Mouse (Mus musculus) midbrain, embryonic 12.5 days (tissue): ENCODE measurements at regions not wholly inside any gene's neighbourhood (a gene's known extent, or its start where the extent isn't known, plus 50 kb on each side); places are given as distances from the start of the nearest gene placed in this dataset.

Experiments used
- ATAC-seq: fragments of 200-750 bp; cut with Nextera tagmentation; 2 replicates; pipeline ENCODE4 v1.8.0; 2017; ENCODE audit warnings: low read depth, moderate TSS enrichment, moderate library complexity; ENCODE audit not compliant: low FRiP score
- H3K27ac ChIP-seq: fragments of 300-500 bp; sonication (generic); replicated peaks from 2 replicates; pipeline ENCODE4 v1.5.1; 2016; ENCODE audit warnings: mild to moderate bottlenecking
- H3K27me3 ChIP-seq: fragments of 300-500 bp; sonication (generic); 2 replicates; pipeline ENCODE4 v1.6.1; 2016; ENCODE audit warnings: mild to moderate bottlenecking
- H3K36me3 ChIP-seq: fragments of 300-500 bp; sonication (generic); 2 replicates; pipeline ENCODE4 v1.6.1; 2016
- H3K4me1 ChIP-seq: fragments of 300-500 bp; sonication (generic); 2 replicates; pipeline ENCODE4 v1.6.1; 2016
- H3K4me2 ChIP-seq: fragments of 300-500 bp; sonication (generic); replicated peaks from 2 replicates; pipeline ENCODE4 v1.6.1; 2016; ENCODE audit warnings: mild to moderate bottlenecking, moderate library complexity
- H3K4me3 ChIP-seq: fragments of 300-500 bp; sonication (generic); 2 replicates; pipeline ENCODE4 v1.5.1; 2016; ENCODE audit warnings: mild to moderate bottlenecking
- H3K9ac ChIP-seq: fragments of 300-500 bp; sonication (generic); replicated peaks from 2 replicates; pipeline ENCODE4 v1.6.1; 2016; ENCODE audit warnings: mild to moderate bottlenecking, moderate library complexity
- H3K9me3 ChIP-seq: fragments of 300-500 bp; sonication (generic); 2 replicates; pipeline ENCODE4 v1.6.1; 2016; ENCODE audit warnings: mild to moderate bottlenecking
- WGBS: fragments of 180-500 bp; shearing (Covaris S2); methylation state at CpG from one replicate; pipeline ENCODE4 v1.1.7; 2016; 5-methylcytosine and 5-hydroxymethylcytosine counted together

DNA sequence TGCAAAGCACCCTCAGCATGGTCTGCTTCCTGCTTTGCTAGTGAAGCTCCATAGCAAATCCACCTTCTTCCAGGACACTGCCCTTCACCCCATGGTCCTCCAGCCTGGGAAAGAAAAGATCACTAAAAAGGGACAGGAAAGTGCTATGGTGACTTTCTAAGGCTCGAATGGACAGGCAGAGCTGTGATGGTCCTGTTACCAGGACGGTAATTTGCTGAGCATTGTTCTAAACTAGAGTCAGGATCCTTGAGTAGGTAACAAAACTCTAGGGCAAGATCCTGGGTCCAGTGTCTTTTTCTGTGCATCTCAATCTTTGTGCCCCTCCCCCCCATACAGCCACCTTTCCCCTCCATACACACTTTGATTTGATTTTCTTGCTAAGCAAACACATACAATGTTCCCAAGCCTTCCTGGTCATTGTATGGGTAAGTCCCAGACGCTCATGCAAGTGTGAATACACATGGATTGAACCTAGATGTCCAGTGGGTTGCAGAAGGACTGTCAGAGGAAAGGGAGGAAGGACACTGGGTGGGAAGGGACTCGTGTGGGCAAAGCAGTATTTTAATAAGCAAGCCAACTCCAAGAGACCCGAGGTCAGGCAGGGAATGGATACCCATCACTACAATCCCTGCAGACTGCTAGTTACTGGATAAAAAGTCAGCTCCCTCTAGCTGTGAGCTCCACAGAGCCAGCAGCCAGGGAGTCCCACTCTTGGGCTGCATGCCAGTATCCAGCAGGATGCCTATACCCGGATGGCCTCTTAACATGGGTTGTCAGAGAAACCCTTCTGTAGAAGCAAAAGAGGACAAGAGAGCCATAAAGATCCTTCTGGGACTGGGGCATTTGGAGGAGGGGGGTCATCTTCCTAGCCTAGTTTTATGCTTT is 186.9 kb downstream of the Zfp36l1 start:
- no peak for ATAC-seq
- Histone ChIP-seq H3K4me1 (peaks cover 76% of the 10 kb centered on the region), H3K9ac (peak overlapping the region; percentile 44), H3K4me2 (peak overlapping the region; percentile 39), H3K4me3 (peak overlapping the region; percentile 23; the same call in 1 of the 2 replicates), H3K9me3 (no peaks in the 10 kb centered on the region), H3K27me3 (no peaks in the 10 kb centered on the region), H3K27ac (peak overlapping the region; percentile 98), H3K36me3 (no peaks in the 10 kb centered on the region)
- WGBS = 8% methylated on average over 6 of the region's 6 CpGs

DNA sequence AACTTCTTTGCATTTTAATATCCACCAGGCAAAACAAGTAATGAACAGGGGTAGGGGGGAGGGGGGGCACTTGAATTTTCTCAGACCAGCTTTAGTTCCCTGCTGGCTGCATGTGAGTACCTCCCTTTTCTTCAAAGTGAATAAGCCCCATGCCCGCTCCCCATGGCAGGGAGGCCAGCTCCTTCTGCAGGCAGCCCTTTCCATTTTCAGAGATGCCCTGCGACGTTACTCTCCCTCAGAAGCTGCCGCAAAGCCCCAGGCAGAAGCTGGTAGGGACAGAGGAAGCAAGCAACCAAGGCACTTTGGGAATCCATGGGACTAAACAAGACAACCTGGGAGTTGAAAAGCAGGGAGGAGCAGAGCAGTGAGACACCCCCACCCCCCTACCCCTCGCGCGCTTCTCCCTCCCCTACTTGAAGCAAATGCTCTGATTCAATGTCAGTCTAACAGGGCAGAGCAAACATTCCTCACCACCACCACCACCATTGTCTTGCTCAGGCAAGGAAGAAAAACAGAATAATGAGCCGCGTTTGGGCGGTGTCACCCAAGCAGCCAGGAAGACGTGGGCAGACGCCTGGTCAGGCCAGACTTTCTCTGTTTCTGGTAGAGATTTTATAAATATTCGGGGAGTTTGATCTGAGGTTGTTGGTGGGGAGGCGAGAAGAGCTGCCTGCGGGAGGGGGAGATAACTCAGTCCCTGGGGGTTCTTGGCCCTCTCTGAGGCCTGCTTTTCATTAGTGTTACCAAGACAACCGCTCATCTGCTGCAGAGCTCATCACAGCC is 187.7 kb downstream of the Zfp36l1 start:
- H3K4me1 ChIP-seq = peaks cover 74% of the 10 kb centered on the region
- no peaks in the 10 kb centered on the region for H3K27me3 ChIP-seq
- ATAC-seq = peak; percentile 89
- H3K4me3 ChIP-seq = peak overlapping the region; percentile 23; the same call in 1 of the 2 replicates
- H3K9ac ChIP-seq = peak overlapping the region; percentile 44
- peak overlapping the region; percentile 39 for H3K4me2 ChIP-seq
- 1% methylated on average over 16 of the region's 16 CpGs for WGBS
- H3K9me3 ChIP-seq = no peaks in the 10 kb centered on the region
- H3K36me3 ChIP-seq = no peaks in the 10 kb centered on the region
- H3K27ac ChIP-seq = peak overlapping the region; percentile 98

DNA sequence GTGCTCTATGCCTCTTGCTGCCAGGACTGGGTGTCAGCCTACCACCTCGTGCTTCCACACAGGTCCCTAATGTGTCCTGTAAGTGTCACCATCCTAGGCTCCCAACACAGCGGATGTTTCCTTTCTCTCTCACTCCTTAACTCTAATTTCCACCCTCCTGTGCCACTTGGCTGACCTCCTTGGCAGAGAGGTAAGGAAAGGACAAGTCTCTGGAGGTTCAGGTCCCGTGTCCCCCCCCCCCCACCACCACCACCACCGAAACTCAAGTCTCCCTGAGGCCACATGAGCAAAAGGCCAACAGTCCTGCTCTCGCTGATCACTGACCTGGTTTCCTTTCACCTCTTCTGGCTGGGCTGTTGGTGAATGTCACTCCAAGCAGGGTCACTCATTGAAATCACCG is 189.0 kb downstream of the Zfp36l1 start:
- Histone ChIP-seq H3K4me1 (peaks cover 70% of the 10 kb centered on the region), H3K4me2 (no peak overlapping the region), H3K4me3 (no peak overlapping the region), H3K27ac (peak overlapping the region; percentile 98), H3K36me3 (no peaks in the 10 kb centered on the region), H3K9ac (no peak overlapping the region), H3K27me3 (no peaks in the 10 kb centered on the region), H3K9me3 (no peaks in the 10 kb centered on the region)
- 79% methylated on average over 6 of the region's 6 CpGs for WGBS
- no peak for ATAC-seq

DNA sequence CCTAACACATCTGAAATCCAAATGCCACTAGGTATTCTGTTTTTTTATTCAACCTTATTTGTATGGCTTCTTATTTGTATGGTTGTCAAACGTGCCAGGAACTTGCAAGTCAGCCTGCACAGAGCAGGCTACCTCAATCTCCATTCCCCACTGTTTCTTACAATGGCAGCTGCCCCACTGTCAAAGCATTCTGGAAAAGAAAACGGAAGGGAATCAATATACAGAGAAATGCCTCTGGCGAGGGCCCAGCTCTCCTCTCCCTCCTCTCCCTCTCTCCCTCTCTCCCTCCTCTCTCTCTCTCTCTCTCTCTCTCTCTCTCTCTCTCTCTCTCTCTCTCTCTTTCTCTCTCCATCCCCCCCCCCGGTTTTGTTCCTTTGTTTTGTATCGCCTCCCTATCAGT is 191.0 kb downstream of the Zfp36l1 start:
- Histone ChIP-seq H3K9ac (no peak overlapping the region), H3K4me3 (no peak overlapping the region), H3K4me2 (no peak overlapping the region), H3K36me3 (no peaks in the 10 kb centered on the region), H3K27me3 (no peaks in the 10 kb centered on the region), H3K4me1 (peaks cover 56% of the 10 kb centered on the region), H3K27ac (peak overlapping the region; percentile 68), H3K9me3 (no peaks in the 10 kb centered on the region)
- no peak for ATAC-seq
- WGBS = 25% methylated on average over 5 of the region's 5 CpGs

DNA sequence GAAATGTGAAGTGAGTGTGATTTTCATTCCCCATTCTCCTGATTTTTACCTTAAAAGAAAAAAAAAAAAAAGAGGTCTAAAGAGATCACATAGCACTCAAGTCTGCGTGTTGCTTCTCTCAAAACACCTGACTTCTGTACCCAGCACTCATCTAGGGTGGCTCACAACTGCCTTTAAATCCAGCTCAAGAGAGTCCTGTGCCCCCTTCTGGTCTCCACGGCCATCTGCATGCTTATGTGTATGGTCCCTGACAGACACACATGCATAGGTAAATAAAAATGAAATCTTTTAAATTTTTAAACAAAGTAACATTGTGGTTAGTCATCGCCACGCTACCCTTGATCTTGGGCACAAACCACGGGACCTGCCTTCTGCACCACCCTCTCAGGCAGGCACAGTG is 193.8 kb downstream of the Zfp36l1 start:
- H3K27me3 ChIP-seq = no peaks in the 10 kb centered on the region
- no peak overlapping the region for H3K9ac ChIP-seq
- no peak overlapping the region for H3K4me3 ChIP-seq
- no peak overlapping the region for H3K4me2 ChIP-seq
- WGBS = 87% methylated on average over 5 of the region's 5 CpGs
- H3K27ac ChIP-seq = no peak overlapping the region
- H3K9me3 ChIP-seq = no peaks in the 10 kb centered on the region
- ATAC-seq = no peak
- H3K36me3 ChIP-seq = no peaks in the 10 kb centered on the region
- H3K4me1 ChIP-seq = peaks cover 28% of the 10 kb centered on the region

DNA sequence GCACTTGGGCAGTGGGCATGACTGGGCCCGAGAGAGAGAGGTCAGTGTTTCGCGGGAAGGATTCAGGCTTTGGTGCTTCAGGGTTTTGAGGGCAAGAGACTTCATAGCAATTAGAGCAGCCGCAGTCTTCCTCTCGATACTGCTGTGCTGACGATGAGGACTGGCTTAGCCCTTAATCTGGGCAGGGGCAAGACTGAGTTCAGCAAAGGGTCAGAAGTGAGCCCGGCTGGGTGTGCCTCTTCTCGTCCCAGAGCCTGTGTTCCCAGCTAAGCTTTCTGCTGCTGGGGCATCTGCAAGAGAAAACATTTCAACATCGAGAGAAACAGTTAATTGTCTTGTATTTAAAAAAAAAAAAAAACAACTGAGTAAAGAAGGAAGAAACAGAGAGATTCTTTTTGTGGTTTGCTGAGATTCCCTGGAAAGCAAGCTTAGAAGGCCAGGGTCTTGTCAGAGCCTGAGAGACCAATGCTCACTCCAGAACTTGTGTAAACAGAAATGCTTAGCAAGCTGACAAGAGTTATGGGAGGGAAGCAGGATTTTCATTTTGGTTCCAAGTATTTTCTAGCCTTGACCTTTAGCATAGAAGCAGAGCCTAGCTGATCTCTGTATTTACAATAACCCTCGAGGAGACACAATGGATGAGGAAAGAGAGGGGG is 195.1 kb downstream of the Zfp36l1 start:
- 38% methylated on average over 10 of the region's 10 CpGs for WGBS
- no peak overlapping the region for H3K4me3 ChIP-seq
- H3K4me1 ChIP-seq = peaks cover 27% of the 10 kb centered on the region

DNA sequence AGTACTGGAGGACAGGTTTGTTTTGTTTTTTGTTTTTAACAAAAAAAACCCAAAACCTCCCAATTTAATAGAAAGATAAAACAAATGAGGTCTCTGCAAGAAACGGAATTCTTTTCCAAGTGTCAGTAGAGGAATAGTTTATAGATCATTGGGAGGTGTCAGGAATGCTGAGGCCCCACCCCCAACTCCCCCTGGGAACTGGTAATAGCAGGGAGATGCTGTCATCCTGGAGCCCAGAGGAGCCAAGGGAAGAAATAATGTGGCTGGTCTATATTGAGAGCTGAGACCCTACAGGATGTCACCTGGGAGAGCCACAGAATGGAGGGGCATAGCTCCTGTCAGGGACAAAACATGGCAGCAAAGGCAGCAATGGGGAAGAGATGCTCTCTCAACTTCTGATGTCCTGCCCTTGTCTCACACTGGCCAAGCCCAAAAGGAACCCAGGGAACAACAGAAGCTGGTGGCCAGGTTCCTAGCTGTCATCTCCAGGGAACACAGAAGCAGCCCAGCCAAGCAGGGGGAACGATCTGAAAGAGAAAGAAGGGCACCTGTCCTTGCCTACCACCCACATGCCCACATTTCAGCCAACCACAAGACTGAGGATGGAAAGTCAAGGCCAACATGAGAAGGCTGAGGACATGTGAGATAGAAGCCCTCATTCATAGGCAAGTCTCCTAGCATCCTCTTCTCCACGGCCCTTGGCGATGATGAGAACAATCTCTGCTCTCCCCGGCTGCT is 195.7 kb downstream of the Zfp36l1 start:
- ATAC-seq = no peak
- Histone ChIP-seq H3K9ac (no peak overlapping the region), H3K9me3 (no peaks in the 10 kb centered on the region), H3K4me3 (no peak overlapping the region), H3K4me2 (no peak overlapping the region), H3K27me3 (no peaks in the 10 kb centered on the region), H3K4me1 (peaks cover 22% of the 10 kb centered on the region), H3K27ac (0 out of 2 replicates have a peak overlapping the region, but pooled peaks have one; percentile 10), H3K36me3 (no peaks in the 10 kb centered on the region)
- WGBS = 83% methylated on average over 5 of the region's 5 CpGs

More for the DNA sequence above, 195.1 kb downstream of the Zfp36l1 start:
- Histone ChIP-seq H3K4me2 (no peak overlapping the region), H3K9ac (no peak overlapping the region), H3K9me3 (no peaks in the 10 kb centered on the region), H3K27ac (no peak overlapping the region), H3K36me3 (no peaks in the 10 kb centered on the region), H3K27me3 (no peaks in the 10 kb centered on the region)
- no peak for ATAC-seq

DNA sequence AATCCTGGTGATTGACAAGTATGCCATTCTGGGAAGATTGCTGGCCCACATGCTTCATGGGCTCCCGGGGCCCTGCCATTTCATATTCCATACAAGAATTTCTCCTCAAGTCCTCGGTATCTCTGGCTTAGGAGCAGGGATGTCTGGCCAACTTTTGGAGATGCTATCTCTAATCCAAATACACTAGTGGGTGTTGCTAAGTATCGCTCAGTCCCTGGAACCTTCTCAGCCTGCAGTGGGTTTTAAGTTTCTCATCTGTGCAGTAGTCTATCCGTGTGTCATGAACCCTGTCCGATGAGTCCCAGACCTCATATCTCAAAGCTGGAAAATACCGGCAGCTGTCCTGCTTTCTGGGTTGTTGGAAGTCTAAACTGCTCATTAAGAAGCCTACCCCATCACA is 198.9 kb downstream of the Zfp36l1 start:
- no peak overlapping the region for H3K4me3 ChIP-seq
- no peak overlapping the region for H3K27ac ChIP-seq
- H3K4me2 ChIP-seq = no peak overlapping the region
- H3K27me3 ChIP-seq = no peaks in the 10 kb centered on the region
- WGBS = 85% methylated on average over 6 of the region's 6 CpGs
- no peaks in the 10 kb centered on the region for H3K9me3 ChIP-seq
- H3K9ac ChIP-seq = no peak overlapping the region
- H3K4me1 ChIP-seq = peaks cover 29% of the 10 kb centered on the region
- H3K36me3 ChIP-seq = no peaks in the 10 kb centered on the region
- ATAC-seq = no peak

DNA sequence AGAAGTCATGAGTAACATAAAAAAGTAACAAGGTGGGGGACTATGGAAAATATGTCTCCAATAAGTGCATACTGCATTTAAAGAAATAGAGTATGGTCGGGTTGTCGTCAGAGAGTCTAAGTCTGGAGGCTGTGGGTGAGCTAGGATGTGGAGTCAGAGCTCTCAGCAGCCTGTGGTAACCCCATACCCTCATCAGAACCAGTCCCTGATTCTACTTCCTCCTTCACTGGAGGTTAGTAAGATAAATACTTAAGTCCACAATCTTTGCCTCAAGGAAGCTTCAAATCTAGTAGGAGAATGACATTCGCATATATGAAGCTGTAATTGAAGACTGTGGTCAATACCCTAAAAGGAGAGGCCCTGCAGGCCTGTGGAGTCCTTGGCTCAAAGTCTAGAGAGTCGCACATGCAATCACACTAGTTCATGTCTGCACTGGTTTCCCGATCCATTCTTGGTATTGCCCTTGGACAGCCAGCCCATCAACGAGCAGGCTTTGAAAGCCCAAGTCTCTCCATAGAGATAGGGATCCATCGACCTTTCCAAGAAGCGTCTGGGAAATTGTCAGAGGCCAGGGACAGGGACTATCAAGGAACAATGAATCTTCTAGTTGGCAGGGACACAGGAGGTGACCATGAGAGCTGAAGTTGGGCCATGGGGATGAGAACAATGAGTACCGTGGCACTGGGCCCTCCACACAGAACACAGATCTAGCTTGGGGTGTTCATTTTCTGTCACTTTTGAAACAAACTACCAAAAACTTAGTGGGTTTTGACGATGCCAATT is 200.3 kb downstream of the Zfp36l1 start:
- Histone ChIP-seq H3K9ac (no peak overlapping the region), H3K36me3 (no peaks in the 10 kb centered on the region), H3K9me3 (no peaks in the 10 kb centered on the region), H3K27ac (no peak overlapping the region), H3K4me1 (peaks cover 24% of the 10 kb centered on the region), H3K27me3 (no peaks in the 10 kb centered on the region), H3K4me2 (no peak overlapping the region), H3K4me3 (no peak overlapping the region)
- WGBS = 95% methylated on average over 10 of the region's 10 CpGs
- no peak for ATAC-seq

DNA sequence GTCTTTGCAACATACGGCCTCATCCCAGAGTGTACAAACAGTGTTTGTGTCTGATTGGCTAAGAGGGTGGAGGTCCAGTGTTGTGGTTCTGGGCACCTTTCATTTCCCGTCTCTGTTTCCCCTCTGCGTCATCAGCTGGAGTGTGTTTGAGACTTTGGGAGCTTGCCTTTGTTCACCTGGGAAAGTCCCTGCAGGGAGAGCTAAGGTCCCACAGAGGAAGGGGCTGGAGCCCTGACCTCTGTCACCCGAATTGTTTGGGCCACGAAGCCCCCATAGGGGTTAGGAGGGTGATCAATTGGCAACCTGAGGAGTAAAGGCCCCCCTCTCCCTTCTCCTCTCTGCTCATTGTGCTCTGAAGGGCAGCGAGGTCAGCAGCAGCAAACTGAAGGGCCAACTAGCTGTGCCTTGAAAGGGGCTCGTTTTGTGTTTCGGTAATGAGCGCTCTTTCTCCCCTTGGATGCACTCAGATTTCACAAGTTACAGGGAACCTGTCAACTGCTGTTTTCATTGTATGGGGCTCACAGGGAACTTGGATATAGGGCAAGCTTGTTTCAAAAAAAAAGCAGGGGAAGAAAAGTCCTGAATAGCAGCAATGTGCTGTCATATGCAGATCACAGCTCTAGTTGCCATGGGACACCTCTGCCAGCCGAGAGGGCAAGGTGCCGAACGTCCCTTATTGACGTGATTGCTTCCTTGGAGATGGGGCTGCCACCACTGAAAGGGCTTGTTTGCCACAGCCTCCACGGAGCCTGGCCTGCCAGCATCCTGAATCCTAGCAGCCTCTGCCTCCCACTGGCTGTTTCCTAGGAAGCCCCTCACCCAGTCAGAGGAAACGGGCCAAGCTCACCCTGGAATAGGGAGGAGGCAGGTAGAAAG is 201.7 kb downstream of the Zfp36l1 start:
- Histone ChIP-seq H3K9me3 (no peaks in the 10 kb centered on the region), H3K27ac (peak overlapping the region; percentile 79), H3K4me1 (peaks cover 24% of the 10 kb centered on the region), H3K4me3 (no peak overlapping the region), H3K27me3 (no peaks in the 10 kb centered on the region), H3K9ac (no peak overlapping the region), H3K36me3 (no peaks in the 10 kb centered on the region), H3K4me2 (no peak overlapping the region)
- ATAC-seq = peak; percentile 76
- WGBS = 7% methylated on average over 15 of the region's 15 CpGs
